Mouse (Mus musculus) forebrain, postnatal 0 days (tissue): ENCODE measurements around the gene Fam71e1. TPM values are rescaled to one million over a fixed set of nuclear protein-coding genes. Genes with fewer than 3 reads are reported as not detected.

Experiments used
- ATAC-seq: fragments of 200-750 bp; cut with Nextera tagmentation; 2 replicates; pipeline ENCODE4 v1.8.0; 2017; ENCODE audit warnings: mild to moderate bottlenecking, moderate library complexity
- DNase-seq: peaks from one replicate; pipeline ENCODE4 v3.0.0-alpha.2; 2015
- H3K27ac ChIP-seq: fragments of 300-500 bp; sonication (generic); 2 replicates; pipeline ENCODE4 v1.5.1; 2014; ENCODE audit warnings: low read depth, mild to moderate bottlenecking, antibody characterized with exemption, low read length, moderate library complexity, mixed read lengths
- H3K27me3 ChIP-seq: fragments of 300-500 bp; sonication (generic); 2 replicates; pipeline ENCODE4 v1.6.1; 2014; ENCODE audit warnings: mild to moderate bottlenecking, low read length, mixed read lengths; ENCODE audit not compliant: insufficient read depth
- H3K36me3 ChIP-seq: fragments of 300-500 bp; sonication (generic); 2 replicates; pipeline ENCODE4 v1.6.1; 2014; ENCODE audit warnings: mild to moderate bottlenecking, moderate library complexity; ENCODE audit not compliant: insufficient read depth
- H3K4me1 ChIP-seq: fragments of 300-500 bp; sonication (generic); 2 replicates; pipeline ENCODE4 v1.6.1; 2014; ENCODE audit warnings: antibody characterized with exemption; ENCODE audit not compliant: insufficient read depth
- H3K4me2 ChIP-seq: fragments of 300-500 bp; sonication (generic); 2 replicates; pipeline ENCODE4 v1.6.1; 2014; ENCODE audit warnings: low read depth, mild to moderate bottlenecking, moderate library complexity
- H3K4me3 ChIP-seq: fragments of 300-500 bp; sonication (generic); 2 replicates; pipeline ENCODE4 v1.5.1; 2014; ENCODE audit warnings: low read depth, low read length, mixed read lengths
- H3K9ac ChIP-seq: fragments of 300-500 bp; sonication (generic); 2 replicates; pipeline ENCODE4 v1.6.1; 2014; ENCODE audit warnings: mild to moderate bottlenecking
- H3K9me3 ChIP-seq: fragments of 300-500 bp; sonication (generic); 2 replicates; pipeline ENCODE4 v1.6.1; 2016; ENCODE audit warnings: low read length
- CTCF ChIP-seq: sonication (generic); IDR thresholded peaks from 2 replicates; pipeline ENCODE4 v1.5.1; 2016; ENCODE audit warnings: antibody characterized with exemption, control low read depth, low read depth
- WGBS: fragments of 180-500 bp; shearing (Covaris S2); extraction: QIAGEN DNeasy Blood & Tissue Kit; methylation state at CpG from one replicate; pipeline ENCODE4 v1.1.7; 2014; 5-methylcytosine and 5-hydroxymethylcytosine counted together
- polyA plus RNA-seq: library from polyadenylated mRNA; unstranded; fragments of >200 nt; fragmentation: Nextera tagmentation; extraction: Ambion mirVana; gene quantifications from 2 replicates; pipeline ENCODE4 v1.2.1, GENCODE M21; 2015
- total RNA-seq: library from RNA; depleted of rRNA; stranded (reverse); fragments of >200 nt; gene quantifications from 2 replicates; pipeline ENCODE4 v1.2.3, GENCODE M21; 2014

Gene Fam71e1
- total and polyA plus RNA-seq, 2 experiments from 2014 or later = 21.1 to 27.2 TPM

GRCm38 (mm10) chr7:44466888-44467311 lies 29.5 kb upstream of the Fam71e1 start:
- Histone ChIP-seq H3K4me3 (no peak overlapping the region), H3K4me1 (peaks cover 24% of the 10 kb centered on the region), H3K27ac (peak overlapping the region; percentile 11), H3K9ac (no peak overlapping the region), H3K4me2 (no peak overlapping the region), H3K27me3 (no peaks in the 10 kb centered on the region), H3K36me3 (peaks cover 26% of the 10 kb centered on the region), H3K9me3 (no peaks in the 10 kb centered on the region)
- 79% methylated on average over 16 of the region's 16 CpGs for WGBS
- TF ChIP-seq CTCF = no peak
- ATAC-seq (no peak), DNase-seq (no peak)

- H3K27ac ChIP-seq = peak within 1 kb of the TSS; percentile 89
Measured at GRCm38 (mm10) chr7:44467811-44468411, 28.5 kb upstream of the Fam71e1 start, which contains the start of gene Josd2. Gene Josd2, plus strand, starts transcription at chr7:44467980.

GRCm38 (mm10) chr7:44468644-44469285 lies 27.6 kb upstream of the Fam71e1 start:
- peaks cover 7% of the 10 kb centered on the region for H3K36me3 ChIP-seq
- no peaks in the 10 kb centered on the region for H3K27me3 ChIP-seq
- ATAC-seq (no peak), DNase-seq (no peak)
- TF ChIP-seq CTCF = no peak
- H3K27ac ChIP-seq = peak overlapping the region; percentile 89
- peak overlapping the region; percentile 50 for H3K4me3 ChIP-seq
- H3K4me2 ChIP-seq = peak overlapping the region; percentile 57
- H3K9me3 ChIP-seq = no peaks in the 10 kb centered on the region
- peaks cover 28% of the 10 kb centered on the region for H3K4me1 ChIP-seq
- H3K9ac ChIP-seq = peak overlapping the region; percentile 56
- 49% methylated on average over 15 of the region's 15 CpGs for WGBS

More at GRCm38 (mm10) chr7:44467811-44468411, 28.5 kb upstream of the Fam71e1 start, which contains the start of gene Josd2:
- Histone ChIP-seq H3K9ac (peak within 1 kb of the TSS; percentile 56), H3K27me3 (no peaks in the 10 kb centered on the region), H3K36me3 (peaks cover 15% of the 10 kb centered on the region), H3K4me3 (peak within 1 kb of the TSS; percentile 50), H3K9me3 (no peaks in the 10 kb centered on the region), H3K4me2 (peak within 1 kb of the TSS; percentile 57), H3K4me1 (peaks cover 28% of the 10 kb centered on the region)
- TF ChIP-seq CTCF = no peak; the same call in 1 of the 2 replicates
- WGBS = 4% methylated on average over 42 of the region's 42 CpGs
- DNase-seq (peak; percentile 98), ATAC-seq (peak; percentile 95)

GRCm38 (mm10) chr7:44469677-44470675 lies 26.4 kb upstream of the Fam71e1 start:
- Histone ChIP-seq H3K4me1 (peaks cover 23% of the 10 kb centered on the region), H3K9ac (no peak overlapping the region), H3K27me3 (no peaks in the 10 kb centered on the region), H3K9me3 (no peaks in the 10 kb centered on the region), H3K27ac (no peak overlapping the region; the same call in 1 of the 2 replicates), H3K36me3 (no peaks in the 10 kb centered on the region), H3K4me3 (no peak overlapping the region), H3K4me2 (no peak overlapping the region)
- WGBS = 91% methylated on average over 16 of the region's 16 CpGs
- no peak for ATAC-seq
- DNase-seq = no peak
- TF ChIP-seq CTCF = no peak

- no peak for DNase-seq
- no peak overlapping the region for H3K27ac ChIP-seq
- no peak for TF ChIP-seq CTCF
- ATAC-seq = no peak
- H3K9me3 ChIP-seq = no peaks in the 10 kb centered on the region
- H3K9ac ChIP-seq = no peak overlapping the region
- peaks cover 26% of the 10 kb centered on the region for H3K4me1 ChIP-seq
- no peaks in the 10 kb centered on the region for H3K36me3 ChIP-seq
- H3K27me3 ChIP-seq = no peaks in the 10 kb centered on the region
- H3K4me2 ChIP-seq = no peak overlapping the region
- H3K4me3 ChIP-seq = no peak overlapping the region
- 89% methylated on average over 16 of the region's 16 CpGs for WGBS
Measured at GRCm38 (mm10) chr7:44470696-44471612, 25.4 kb upstream of the Fam71e1 start.
